Mouse (Mus musculus) heart, postnatal 10 days (tissue): ENCODE measurements at regions not wholly inside any gene's neighbourhood (a gene's known extent, or its start where the extent isn't known, plus 50 kb on each side); places are given as distances from the start of the nearest gene placed in this dataset.

Source experiments
- DNase-seq, 2 experiments: peaks; one replicate each; pipeline ENCODE4 v3.0.0; 2021
- intact Hi-C: fragments of 180-260 bp; cut with DNase I; formaldehyde crosslinking; loops from one replicate; pipeline ENCODE4 v1.15.1; 2025

- no peak for DNase-seq
- intact Hi-C loops, result no loop called here
Measured at GRCm38 (mm10) chr12:13841238-13841637, 310.6 kb downstream of the Fam84a start.

DNA sequence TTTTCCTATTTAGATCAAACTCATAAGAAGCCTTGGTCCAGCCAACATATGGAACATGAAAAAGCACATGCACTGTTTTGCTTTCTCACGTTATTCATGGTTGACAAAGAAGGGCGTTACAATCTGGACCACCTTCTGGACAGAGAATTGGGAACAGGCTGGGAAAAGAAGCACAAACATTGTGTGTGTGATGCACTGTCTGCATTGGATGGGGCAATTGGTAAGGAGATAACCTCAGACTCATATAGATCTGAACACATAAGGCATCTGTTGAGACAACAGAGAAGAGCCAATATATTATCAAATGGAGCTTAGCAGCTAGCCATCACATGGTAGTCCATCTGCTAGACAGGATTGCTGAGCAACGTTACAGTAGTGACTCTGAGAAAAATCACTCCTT is 317.1 kb downstream of the Fam84a start:
- intact Hi-C loops, result no loop called here
- DNase-seq, result no peak

- intact Hi-C loops, result no loop called here
- DNase-seq, result no peak
Measured at GRCm38 (mm10) chr12:13825899-13826298, 326.0 kb downstream of the Fam84a start.

DNA sequence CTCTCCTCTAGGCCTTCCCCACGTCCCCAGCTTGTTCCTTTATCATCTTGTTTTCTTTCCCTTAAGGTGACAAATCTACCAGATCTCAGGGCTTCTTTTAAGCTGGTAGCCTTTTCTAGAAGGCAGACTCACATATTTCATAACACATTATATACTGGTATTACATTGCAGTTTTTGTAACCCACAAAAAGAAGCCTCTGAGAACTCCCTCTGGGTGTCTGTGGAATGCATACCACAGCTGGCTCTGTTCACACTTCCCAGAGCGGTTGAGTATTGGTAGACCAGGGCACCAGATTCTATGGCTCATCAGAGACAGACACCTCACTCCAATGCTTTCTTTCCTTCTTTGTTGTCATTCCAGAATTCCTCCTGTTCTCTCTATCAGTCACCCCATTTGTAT is 336.4 kb downstream of the Fam84a start:
- intact Hi-C loops, result no loop called here
- no peak for DNase-seq

DNA sequence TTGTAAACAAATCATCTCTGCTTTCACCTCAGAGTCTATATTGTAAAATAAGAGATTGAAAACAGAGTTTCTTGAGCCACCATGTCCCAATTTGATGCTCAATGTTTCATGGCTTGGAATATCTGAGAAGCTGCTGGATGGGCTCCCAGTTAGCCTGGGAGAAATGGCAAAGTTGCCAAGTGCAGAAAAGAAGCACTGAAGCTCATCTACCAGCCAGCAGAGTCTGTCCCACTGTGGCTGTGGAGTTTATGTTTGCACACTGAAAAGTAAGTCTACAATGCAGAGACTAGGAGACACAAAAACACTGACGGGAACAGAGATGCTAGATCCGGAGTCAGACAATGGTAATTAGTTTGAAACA is 341.7 kb downstream of the Fam84a start:
- DNase-seq, result no peak
- intact Hi-C loops, result no loop called here

DNA sequence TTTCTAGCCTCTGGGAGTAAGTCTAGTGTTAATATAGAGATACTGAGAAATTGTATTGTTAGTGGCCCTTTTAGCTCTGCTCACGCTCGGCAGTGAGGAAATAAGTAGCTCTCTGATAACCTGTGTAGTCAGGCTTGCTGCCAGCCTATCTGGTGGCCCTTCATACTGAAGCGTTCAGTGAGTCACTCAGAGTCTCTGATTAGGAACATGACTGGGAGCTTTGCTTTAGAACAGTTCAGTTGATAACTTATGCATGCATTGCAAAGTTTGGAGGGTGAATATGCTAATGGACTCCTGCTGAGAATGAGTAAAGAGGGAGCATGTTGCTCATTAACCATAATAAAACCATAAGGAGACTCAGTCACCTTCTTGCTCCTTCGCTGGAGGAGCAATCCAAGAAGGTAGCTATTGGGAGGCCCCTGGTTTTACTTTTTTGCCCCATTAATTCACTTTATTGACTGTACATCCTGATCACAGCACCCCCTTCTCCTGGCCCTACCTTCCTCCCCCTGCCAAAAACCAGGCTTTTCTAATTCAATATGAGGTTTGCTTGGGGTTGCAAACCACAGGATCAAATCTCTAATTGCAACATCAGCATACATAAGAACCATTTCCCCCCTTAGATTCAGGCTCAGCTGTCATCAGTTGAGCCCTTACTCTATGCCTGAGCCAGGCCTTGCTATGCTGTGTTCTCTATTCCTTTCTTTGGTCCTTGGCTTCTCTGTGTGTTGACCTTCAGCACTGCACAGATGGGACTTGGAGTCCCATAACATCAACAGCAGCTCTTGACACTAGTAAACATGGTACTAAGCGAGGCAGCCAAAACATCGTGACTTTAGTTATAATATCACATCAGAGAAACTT is 342.3 kb downstream of the Fam84a start:
- intact Hi-C loops, result no loop called here

GRCm38 (mm10) chr12:13779752-13780151 is 372.1 kb downstream of the Fam84a start:
- intact Hi-C loops, result no loop called here

More for the DNA sequence above, 342.3 kb downstream of the Fam84a start:
- DNase-seq, result peak; percentile 28 to 38

GRCm38 (mm10) chr12:13776687-13777086 is 375.2 kb downstream of the Fam84a start:
- intact Hi-C loops, result no loop called here

More at GRCm38 (mm10) chr12:13779752-13780151, 372.1 kb downstream of the Fam84a start:
- DNase-seq, result no peak

DNA sequence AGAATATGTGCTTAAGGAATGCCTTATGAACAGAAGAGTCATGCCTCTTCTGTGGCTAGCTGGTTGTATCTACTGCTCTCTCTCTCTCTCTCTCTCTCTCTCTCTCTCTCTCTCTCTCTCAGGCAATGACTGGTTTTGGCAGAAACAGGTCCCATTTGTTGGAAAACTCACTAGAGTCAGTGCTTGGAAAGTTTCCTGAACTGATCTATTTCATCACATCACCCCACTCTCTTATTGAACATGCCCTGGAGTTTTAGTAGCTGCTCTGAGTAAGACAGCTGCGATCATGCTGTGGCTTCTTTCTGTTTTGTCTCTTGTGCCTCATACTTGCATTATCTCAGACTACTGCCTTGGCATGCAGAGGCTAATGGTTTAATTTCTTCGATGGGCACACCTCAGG is 382.2 kb downstream of the Fam84a start:
- intact Hi-C loops, result no loop called here
- DNase-seq, result no peak

More at GRCm38 (mm10) chr12:13776687-13777086, 375.2 kb downstream of the Fam84a start:
- no peak for DNase-seq

GRCm38 (mm10) chr12:13769156-13769555 is 382.7 kb downstream of the Fam84a start:
- intact Hi-C loops, result no loop called here
- no peak for DNase-seq

GRCm38 (mm10) chr12:13766486-13766885 is 385.4 kb downstream of the Fam84a start:
- intact Hi-C loops, result no loop called here
- DNase-seq, result no peak

- intact Hi-C loops, result no loop called here
- no peak for DNase-seq
Measured at GRCm38 (mm10) chr12:13753878-13754277, 398.0 kb downstream of the Fam84a start.

GRCm38 (mm10) chr12:13744323-13744931 is 407.4 kb downstream of the Fam84a start:
- intact Hi-C loops, result no loop called here
- DNase-seq, result no peak

DNA sequence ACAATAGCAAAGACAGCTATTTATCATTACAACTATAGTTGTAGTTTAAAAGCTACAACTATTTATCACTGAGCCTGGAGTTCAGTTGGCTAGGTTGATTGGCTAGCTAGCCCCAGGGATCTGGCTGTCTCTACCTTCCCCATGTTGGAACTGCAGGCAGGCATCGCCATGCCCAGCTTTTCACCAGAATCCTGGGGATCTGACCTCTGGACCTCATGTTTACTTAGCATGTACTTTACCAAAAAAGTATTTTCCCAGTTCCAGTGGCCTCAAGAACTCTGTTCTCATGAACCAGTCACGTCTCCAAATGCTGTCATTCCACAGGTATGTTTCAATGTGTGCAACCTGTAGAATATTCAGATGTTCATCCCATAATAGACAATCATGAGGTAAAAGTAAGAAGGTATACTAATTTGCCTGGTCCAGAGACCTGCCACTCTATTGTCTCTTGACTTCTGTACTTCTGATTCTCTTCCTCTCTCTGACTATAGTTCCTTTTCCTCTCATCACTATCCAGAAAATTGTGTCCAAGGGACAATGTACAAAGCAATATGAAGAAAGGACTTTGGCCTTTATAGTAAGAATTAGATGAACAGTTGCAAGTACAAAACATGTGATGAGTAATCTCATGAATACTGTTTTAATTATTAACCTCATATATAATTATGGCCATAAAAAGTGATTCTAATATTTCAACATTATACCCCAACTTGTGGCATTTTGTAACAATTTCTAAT is 421.8 kb downstream of the Fam84a start:
- intact Hi-C loops, result no loop called here

DNA sequence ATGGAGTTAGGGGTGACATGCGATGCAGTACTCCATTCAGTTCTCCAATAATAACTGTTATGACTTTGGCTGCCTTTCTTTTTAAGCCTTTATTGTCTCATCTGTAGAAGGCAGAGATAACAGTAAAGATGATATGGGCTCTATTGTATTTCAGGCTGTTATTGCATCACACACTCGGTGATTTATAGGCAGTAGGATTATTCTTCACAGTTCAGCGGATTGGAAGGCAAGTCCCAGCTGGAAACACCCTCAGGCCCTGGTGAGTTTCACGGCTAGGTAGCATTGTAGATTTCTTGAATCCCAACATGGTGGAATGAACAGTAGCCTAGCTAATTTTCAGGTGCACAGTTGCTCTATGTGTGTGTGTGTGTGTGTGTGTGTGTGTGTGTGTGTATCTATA is 422.9 kb downstream of the Fam84a start:
- no peak for DNase-seq
- intact Hi-C loops, result no loop called here

More for the DNA sequence above, 421.8 kb downstream of the Fam84a start:
- no peak for DNase-seq

DNA sequence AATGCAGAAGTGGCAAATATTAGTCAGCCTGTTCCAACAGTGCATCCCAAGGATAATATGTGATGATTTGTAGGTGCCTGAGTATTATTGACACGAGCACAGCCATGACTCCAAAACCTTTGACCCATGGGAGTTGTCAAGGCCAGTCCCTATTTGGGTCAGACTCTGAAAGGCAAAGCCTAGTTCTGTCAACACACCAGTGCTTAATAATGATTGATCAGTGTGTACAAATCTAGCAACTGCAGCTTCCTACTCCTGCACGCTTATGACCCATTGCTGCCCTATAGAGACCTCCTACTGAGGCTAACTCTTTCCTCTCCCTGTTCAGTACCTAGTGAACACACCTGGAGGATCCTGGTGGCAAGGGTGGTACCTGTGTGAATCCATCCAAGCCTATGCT is 427.3 kb downstream of the Fam84a start:
- DNase-seq, result no peak
- intact Hi-C loops, result no loop called here

DNA sequence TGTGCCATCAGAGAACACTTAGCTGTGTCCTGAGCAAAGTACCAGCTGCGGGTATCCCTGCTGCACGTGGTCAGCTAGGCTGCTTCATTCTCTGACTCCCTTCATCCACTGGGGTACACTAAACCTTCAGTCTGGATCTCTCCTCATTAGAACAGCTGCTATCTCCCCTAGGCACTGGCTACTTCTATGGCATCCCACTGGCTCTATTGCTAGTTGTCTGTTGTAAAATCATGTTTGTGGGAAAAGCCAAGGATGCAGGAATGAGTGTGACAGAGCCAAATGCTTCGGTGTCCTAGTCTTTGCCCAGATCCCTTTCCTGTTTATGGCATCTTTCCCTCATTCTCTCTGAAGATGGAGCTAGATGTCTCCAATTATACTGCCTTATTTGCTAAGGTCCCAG is 440.9 kb downstream of the Nbas start:
- intact Hi-C loops, result no loop called here
- no peak for DNase-seq

- no peak for DNase-seq
- intact Hi-C loops, result no loop called here
Measured at GRCm38 (mm10) chr12:13707747-13708146, 438.8 kb downstream of the Nbas start.

GRCm38 (mm10) chr12:13706510-13706909 is 437.6 kb downstream of the Nbas start:
- DNase-seq, result no peak
- intact Hi-C loops, result no loop called here

DNA sequence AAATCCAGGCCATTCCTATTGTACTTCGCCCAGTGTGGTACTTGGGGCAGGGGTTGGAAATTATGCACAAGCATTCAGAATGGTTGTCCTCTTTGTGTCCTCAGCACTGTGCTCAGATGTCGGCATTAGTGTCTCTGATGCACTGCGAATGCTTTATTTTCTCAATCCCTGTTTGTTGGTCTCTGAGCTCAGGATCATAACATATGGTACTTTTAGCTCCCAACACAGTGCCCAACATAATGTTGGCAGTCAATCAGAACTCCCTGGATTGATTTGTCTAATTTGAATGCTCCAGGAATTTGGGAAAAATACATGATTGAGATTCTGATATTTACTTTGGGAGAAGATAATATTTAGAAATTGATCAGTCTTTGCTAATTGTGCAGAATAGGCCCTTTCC is 434.7 kb downstream of the Nbas start:
- intact Hi-C loops, result no loop called here
- no peak for DNase-seq

DNA sequence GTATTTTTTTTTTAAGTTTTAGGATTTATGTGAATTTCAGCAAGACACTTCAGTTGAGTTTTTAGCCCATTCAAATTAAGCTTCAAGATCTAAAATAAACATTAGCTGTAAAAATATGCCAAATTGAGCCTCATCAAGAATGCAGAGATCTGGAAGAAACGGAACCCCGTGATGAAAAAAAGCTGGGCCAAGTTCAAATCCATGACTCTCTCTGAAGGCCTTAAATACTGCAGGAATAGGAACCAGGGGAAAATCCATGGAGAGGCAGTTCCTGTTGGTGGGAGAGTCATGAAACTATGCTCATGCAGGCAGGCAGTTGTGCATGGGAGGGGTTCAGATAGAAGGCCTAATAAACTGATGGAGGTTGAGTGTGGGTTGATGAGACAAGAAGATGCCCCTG is 430.9 kb downstream of the Nbas start:
- DNase-seq, result no peak
- intact Hi-C loops, result no loop called here

DNA sequence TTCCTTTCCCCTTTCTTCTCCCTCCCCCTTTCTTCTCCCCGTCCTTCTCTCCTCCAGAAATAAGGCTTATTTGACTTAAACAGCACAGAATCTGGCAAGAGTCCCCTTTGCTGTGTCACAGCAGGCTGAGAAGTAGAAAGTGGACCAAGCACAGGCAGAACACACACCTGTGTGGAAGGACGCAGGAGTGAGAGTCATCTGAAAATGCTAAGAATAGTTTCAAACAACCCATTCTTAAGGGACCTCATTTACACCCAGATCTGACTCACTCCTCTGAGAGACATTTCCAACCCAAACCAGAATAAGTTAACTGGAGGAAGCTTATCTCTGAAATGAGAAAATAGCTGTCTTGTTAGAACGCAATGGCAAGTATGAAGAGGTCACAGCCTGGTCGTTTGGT is 429.9 kb downstream of the Nbas start:
- DNase-seq, result no peak
- intact Hi-C loops, result no loop called here
